Mouse (Mus musculus) heart, postnatal 25 days (tissue): ENCODE results near the gene Hist2h3c2. TPM values are rescaled to one million over a fixed set of nuclear protein-coding genes. Genes with fewer than 3 reads are reported as not detected.
"Not testable (repeated sequence)": the region's sequence is repeated elsewhere in the genome, so short reads cannot be mapped to it uniquely, and the experiment has no call there.

ENCODE experiments used
- DNase-seq: peaks from one replicate; pipeline ENCODE4 v3.0.0; 2022; ENCODE audit warnings: low spot score
- intact Hi-C: fragments of 180-260 bp; cut with DNase I; formaldehyde crosslinking; loops from one replicate; pipeline ENCODE4 v1.15.1; 2025
- total RNA-seq, 2 experiments: library from RNA; stranded (reverse); gene quantifications; 2 replicates each; pipeline ENCODE4 v1.2.3; 2021

Hist2h3c2 gene
- total RNA-seq, 2 experiments from 2014 or later: 9.3 to 10.4 TPM

DNA sequence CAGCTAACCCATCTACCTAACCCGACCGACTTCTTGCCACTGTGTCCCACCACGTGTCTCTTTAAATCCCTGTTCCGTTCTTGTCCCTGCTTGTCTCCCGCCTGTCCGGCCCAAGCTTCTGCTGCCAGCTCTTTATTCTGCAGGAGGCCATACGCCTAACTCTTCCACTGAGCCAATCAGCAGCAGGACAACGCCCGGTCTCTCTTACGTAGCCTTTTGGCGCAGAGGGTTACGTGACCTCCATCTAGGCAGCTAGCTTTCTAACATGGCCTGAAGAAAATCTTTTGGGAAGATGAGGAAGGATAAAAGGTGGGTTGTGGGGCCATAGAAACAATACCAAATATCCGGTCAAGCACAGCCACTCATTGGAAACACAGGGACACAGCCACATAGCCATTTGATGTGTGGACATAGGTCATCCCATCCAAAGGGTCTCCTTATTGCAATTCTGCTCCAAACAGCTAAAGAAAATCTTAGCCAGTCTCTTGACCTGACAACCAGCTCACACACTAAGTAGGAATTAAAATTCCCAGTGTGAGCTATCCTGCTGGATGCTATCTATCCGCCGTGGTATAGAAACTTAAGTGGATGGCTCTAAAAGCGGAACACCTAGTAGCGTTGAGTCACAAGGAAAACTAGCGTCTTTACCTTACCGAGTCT, 23.4 kb upstream of the Hist2h3c2 start:
- peak; percentile 87 for DNase-seq
- intact Hi-C loops: loop anchor here (1.0 to 2.0 kb wide), 2 partner anchors 14 to 22 kb away; partner anchors contain the start of gene Hist2h2aa2

DNA sequence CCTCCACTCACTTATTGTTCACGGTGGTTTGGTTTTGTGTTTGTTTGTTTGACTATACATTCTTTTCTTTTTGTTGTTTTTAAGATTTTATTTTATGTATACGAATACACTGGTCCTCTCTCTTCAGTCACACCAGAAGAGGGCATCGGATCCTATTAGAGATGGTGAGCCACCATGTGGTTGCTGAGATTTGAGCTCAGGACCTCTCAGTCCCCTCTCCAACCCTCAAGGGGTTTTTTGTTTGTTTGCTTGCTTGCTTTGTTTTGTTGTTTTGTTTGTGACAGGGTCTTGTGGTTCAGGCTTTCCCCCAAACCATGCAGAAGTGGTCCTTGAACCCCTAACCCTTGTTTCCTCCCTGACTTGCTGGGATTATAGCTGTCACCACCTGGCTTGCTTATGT, 22.7 kb upstream of the Hist2h3c2 start:
- no peak for DNase-seq
- intact Hi-C loops: loop anchor here (1.0 to 2.0 kb wide), 2 partner anchors 13 to 21 kb away; partner anchors contain the start of gene Hist2h2aa2

DNA sequence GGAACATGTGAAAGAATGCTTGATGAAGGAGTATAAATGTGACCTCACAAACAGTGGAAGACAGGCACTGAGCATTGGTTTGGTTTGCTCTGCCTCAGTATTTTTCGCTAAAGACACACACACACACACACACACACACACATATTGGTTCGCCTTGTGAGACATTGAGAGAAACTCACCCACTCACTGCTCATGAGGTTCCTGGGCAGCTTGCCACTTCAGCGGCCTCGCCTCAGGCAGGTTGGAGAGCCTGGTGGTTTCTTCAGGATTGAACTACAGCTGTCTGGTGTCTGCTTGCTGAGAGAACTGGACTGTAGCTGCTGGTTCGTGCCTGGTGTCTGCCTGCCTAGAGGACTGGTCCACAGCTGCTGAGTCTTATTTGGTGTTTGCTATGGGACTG, 21.3 kb upstream of the Hist2h3c2 start:
- intact Hi-C loops: no loop called here
- DNase-seq: no peak

DNA sequence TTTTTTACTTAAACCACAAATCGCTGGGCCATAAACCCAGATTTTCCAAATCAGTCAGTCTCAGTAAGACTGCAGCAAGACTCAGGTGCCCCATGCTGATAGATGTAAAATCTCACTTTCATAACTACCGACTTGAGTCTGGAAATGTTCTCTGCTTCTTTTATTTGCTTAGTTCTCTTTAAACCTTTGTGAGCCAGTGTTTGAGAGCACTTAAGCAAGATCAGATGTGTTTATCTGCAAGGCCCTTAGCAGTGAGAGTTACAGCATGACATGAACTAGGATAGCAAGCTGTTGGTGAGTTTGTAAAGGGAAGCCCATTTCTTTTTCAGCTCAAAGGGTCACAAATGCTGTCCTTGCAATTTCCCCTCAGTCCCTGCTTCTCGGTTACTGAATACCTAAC, 18.3 kb upstream of the Hist2h3c2 start:
- DNase-seq: no peak
- intact Hi-C loops: no loop called here

DNA sequence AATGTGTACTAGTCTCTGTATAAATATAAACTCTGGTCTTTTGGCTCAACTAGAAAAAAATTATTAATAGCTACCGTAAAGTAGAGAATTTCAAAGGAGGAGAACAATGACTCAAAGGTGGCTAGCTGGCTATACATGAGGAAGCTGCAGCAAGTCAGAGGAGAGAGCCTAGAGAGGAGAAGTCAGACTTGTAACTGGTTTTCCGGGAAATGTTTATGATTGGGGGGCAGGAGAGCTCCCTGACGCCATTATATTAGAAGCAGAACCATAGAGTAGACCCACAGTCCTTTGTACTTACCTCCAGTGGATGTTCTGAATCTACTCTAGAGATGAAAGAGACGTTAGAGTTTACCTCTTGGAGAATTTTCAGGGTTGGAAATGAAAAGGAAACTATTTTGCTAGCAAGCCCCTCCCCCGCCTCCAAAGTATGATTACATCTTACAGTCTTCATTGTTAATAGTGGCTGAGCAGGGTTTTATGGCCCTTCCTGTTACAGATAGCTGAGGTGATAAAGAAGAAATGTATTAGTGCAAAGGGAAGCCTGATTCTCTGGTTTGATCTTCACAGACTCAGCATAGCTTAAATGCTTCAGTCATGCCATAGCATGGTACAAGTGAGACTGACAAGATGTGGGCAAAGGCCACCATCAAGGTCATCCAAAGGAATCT, 17.1 kb upstream of the Hist2h3c2 start:
- no peak for DNase-seq
- intact Hi-C loops: no loop called here

DNA sequence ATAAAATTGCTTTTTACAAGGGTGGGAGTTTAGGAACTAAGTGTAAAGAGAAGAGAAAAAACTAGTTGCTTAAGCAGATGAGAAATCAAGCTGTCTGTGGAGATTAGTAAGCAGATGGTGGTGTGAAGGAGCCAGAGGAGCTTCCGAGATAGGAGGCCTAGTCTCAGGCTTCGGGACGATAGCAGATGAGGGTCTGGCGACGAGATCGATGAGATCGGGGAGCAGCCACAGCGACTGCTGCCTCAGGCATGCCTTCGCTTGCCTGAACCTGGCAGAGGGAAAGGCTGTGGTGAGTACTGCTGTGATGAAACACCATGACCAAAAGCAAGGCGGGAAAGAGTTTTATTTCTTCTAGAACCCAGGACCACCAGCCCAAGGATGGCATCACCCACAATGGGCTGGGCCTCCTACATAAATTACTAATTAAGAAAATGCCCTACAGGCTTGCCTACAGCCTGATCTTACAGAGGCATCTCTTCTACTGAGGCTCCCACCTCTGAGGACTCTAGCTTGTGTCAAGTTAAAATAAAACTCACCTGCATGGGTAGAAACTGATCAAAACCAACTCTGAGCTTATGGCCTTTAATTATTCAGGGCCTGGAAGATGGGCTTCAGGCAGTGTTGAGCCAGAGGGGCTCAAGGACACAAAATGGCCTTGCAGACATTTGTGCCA, 15.9 kb upstream of the Hist2h3c2 start:
- intact Hi-C loops: no loop called here
- no peak for DNase-seq

DNA sequence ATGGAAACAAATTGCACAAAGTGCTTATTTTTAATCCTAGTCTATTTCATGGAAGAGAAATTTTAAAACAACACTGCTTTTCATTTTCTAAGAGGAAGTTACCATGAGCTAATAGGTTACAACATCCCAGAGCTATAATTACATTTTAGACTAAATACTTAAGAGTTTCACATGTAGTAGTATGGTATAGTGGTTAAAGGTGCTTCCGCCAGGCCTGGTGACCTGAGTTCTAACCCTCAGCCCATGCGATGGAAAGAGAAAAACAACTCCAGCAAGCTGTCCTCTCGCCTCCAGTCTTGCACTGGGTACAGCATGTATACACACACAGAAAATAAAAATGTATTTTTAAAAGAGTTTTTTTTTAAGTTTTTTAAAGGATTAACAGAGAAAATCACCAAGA, 12.9 kb upstream of the Hist2h3c2 start:
- DNase-seq: no peak
- intact Hi-C loops: no loop called here

DNA sequence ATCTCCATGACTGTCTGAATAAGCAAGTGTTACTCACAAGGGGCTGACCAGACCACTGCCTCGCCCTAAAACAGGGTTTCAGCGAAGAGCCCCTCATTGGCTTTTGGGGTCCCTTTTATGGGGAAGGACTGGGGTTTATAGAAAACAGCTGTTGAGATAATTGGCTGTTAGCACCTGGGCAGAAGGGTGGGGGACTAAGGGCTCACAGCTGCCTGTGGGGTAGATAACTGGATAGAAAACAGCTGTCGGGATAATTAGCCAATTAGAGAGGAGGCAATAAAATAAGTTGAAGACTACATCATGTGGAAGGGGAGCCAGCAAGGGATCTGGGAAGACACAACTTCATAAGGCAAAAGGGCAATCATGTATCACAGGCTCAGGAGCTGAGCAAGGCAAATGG, 12.0 kb upstream of the Hist2h3c2 start:
- intact Hi-C loops: no loop called here

DNA sequence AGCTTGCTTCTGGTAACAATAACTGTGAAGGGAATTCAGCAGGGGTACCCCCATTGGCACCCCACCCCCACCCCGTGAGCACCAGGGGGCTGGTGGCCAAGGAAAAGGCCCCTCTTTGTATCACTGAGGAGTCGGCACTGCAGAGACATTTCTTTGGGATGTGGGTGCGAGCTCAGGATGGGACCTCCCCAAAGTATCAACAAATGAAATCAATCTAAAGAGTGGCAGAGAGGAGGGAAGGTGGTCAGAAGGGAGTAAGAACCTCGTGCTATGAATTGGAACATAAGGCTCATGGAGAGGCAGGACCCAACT, 10.1 kb upstream of the Hist2h3c2 start:
- no peak for DNase-seq
- intact Hi-C loops: no loop called here

More for the DNA sequence above, 12.0 kb upstream of the Hist2h3c2 start:
- DNase-seq: no peak

DNA sequence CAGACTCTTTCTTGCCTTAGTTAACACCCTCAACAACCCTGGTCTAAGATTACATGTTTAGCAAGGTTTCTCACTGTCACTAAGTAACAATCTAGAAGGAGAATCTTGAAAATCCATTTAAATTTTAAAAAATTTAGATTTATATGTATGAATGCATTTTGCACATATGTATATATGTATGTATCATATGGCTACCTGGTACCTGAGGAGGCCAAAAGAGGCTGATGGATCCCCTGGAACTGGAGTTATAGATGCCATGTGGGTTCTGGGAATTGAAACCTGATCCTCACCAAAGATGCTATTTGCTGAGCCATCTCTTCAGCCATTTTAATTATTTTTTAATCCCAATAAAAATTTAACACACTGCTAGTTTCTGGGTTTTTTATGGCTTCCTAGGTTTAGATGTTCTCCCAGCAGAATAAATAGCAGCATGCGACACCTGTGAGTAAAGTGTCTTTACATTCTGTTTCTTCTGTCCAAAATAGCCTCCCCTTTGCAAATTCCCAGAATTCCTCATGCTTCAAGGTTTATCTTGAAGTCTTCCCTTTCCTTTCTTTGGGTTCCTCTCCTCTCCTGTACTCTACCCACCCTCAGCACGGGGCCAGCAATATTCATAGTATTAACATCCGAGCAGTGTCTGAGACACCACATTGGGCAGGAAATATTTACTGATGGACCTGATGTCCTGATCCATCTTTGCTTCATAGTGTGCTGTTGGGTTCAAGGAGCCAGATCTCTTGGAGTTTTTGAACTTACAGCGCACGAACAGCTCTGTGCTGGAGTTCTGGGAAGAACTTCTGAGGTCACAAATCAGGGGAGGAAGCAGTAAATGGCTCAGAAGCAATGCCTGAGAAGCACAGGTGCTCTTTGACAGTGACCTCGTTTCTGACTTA, 9.5 kb upstream of the Hist2h3c2 start:
- intact Hi-C loops: loop anchor here (1.0 kb wide), 1 partner anchor 14 kb away; no protein-coding TSS in a partner anchor
- DNase-seq: no peak

DNA sequence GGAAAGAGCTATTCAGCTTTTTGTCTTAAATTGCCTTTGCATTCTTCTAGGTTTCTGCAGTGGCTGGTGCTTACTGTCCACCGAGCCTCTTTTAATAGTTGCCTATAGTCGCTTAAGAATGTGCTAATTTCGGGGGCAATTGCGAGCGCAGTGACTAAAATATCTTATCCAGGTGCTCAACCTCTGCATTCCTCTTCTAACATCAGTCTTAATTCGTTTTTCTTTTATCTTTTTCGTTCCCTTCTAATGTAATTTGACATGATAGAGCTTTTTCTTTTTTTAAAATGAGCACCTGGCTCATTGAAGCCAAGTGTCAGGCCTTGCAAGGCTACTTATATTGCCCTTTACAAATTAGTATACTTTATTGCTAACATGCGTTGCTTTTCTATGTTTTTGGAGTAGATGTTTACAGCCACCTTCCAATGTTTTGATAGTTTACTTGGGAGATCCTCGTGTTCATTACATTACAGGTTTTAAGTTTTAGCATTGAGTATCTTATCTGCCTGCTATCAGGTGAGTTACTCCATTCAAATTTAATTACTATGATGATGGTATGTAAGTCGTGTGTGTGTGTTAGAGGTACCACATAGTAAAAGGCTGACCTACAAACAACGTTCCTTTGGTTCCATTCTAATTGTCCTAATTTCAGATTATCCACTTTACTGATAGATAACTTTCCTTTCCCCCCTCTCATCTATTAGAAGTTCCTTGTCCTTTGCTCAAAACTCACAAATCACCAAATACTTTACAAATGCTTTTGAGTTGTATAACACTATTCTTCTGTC, 8.6 kb upstream of the Hist2h3c2 start:
- no peak for DNase-seq
- intact Hi-C loops: loop anchor here (1.0 kb wide), 1 partner anchor 15 kb away; no protein-coding TSS in a partner anchor

DNA sequence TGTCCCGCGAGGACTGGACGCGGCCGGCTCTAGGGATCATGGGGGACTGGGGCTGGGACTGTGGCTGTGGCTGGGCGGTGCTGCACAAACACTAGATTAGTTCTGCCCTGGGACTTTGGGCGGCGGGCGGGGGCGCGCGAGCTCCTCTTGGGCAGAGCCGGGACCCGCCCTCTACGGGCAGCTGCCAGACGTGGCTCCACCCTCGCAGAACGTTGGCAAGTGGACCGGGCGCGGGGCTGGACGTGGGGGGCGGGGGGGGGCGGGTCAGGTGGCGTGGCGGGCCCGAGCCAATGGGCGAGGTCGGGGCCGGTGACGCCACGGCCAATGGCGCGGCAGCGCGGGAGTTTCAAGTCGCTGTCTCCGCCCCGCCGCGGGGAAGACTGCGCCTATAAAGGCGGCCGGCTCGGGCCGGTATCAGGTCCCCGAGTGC, 7.5 kb upstream of the Hist2h3c2 start, which contains the start of gene Hist2h3c1:
Gene Hist2h3c1 (plus strand): TSS at position 259 of the 430 bp plus-strand sequence.
- DNase-seq, intact Hi-C loops: not testable (repeated sequence)

DNA sequence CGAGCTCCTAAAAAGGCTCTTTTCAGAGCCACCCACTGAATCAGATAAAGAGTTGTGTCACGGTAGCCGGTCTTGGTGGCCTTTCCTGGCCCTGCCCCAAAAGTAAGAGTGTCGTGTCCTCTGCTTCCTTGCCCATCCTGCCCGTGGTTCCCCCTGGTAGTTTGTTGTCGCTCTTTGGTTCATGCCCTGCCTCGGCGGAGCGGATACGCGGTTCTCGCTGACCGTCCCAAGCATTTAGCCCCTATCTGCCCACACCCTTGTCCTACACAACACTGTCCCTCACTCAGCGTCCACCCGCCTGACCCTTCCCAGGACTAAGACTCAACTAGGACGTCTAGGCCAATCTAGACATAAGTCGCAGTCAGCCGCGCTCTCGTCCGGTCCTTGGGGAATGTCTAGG, 7.1 kb upstream of the Hist2h3c2 start:
- intact Hi-C loops, DNase-seq: not testable (repeated sequence)

DNA sequence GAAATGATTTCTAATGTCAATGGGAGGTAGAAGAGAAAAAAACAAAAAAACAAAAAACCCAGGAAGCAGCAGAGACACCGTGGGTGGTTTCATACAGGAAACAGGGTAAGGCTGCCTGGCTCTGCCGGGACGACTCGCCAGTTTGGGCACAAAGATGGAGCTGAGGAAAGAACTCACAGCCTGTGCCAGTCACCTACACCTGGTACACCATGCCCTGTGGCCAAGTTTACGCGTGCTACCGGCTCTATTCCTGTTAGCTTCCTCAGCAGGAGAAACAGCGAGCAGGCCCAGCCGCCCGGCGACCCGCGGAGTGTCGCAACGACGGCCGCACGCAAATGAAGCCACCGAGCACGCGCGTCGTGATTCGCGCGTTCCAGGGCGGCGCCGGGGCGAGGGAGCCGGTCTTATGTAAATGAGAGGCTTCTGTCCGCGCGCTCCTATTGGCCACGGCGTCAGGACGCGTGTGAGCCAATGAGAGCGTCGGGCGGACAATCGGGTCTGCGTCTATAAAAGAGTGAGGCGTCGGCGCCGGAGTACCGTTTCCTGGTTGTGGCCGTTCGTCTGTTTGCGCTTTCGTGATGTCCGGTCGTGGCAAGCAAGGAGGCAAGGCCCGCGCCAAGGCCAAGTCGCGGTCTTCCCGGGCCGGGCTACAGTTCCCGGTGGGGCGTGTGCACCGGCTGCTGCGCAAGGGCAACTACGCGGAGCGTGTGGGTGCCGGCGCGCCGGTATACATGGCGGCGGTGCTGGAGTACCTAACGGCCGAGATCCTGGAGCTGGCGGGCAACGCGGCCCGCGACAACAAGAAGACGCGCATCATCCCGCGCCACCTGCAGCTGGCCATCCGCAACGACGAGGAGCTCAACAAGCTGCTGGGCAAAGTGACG, 6.3 kb upstream of the Hist2h3c2 start, which contains the start of gene Hist2h2aa1:
Gene Hist2h2aa1 (plus strand): TSS at position 495 of the 884 bp plus-strand sequence.
- intact Hi-C loops: not testable (repeated sequence)
- DNase-seq: peak; percentile 85

DNA sequence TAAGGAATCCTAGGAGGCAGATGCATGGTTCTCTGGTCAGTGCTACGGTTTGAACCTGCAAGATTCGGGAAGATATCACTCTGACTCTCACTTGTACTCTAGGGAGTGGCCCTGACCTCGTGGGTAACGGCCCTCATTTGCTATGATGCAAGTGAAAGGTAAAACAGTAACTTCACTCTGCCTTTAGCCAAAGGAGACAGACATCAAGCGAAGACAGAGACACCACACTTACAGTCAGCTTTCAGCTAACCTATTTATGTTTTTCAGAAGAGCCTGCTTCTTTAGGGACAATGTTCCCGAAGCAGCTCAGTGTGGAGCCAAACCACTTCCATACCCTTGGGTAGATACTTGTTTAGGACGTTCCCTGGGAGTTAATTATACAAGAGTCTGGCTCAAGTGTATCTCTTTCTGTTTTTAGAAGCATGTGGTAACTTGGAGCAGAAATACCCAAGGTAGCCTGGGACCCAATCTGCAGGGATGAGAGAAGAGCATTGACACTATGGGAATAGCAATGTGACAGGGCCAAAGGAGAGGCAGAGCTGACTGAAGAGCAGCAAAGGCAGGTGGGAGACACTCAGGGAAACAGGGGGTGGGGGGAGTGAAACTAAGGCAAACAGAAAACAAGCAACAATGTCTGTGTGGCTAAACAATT, 5.1 kb upstream of the Hist2h3c2 start:
- intact Hi-C loops: no loop called here
- DNase-seq: no peak

DNA sequence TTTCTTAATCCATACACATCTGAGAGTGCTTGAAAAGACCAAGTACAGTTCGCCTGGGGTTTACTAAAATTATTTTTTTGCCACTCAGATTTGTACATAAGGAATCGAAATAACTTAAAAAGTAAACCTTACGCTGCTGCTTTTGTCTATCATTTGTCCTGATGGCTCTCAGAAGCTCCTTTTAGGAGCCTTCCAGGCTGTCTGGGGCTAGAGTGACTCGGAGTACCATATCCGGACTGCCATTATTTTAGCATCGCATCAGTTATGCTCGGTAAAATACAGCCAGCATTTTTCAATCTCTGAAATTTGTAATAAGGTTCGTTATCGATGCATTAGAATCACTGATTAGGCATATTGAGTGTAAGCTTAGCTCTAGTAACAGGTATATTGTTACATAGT, 1.9 kb upstream of the Hist2h3c2 start:
- intact Hi-C loops: loop anchor here (2.0 kb wide), 1 partner anchor 22 kb away; the partner anchor contains the start of gene Hist2h4
- no peak for DNase-seq
